Mouse (Mus musculus) liver, embryonic 12.5 days (tissue): ENCODE measurements around the gene Fnip2. TPM values are rescaled to one million over a fixed set of nuclear protein-coding genes. Genes with fewer than 3 reads are reported as not detected.

Experiments
- ATAC-seq: fragments of 200-750 bp; cut with Nextera tagmentation; 2 replicates; pipeline ENCODE4 v1.8.0; 2017; ENCODE audit warnings: moderate number of reproducible peaks, mild to moderate bottlenecking, moderate library complexity
- H3K27ac ChIP-seq: fragments of 300-500 bp; sonication (generic); 2 replicates; pipeline ENCODE4 v1.5.1; 2016; ENCODE audit warnings: mild to moderate bottlenecking
- H3K27me3 ChIP-seq: fragments of 300-500 bp; sonication (generic); replicated peaks from 2 replicates; pipeline ENCODE4 v1.6.1; 2016; ENCODE audit warnings: mild to moderate bottlenecking, moderate library complexity
- H3K36me3 ChIP-seq: fragments of 300-500 bp; sonication (generic); 2 replicates; pipeline ENCODE4 v1.6.1; 2016; ENCODE audit warnings: mild to moderate bottlenecking, moderate library complexity
- H3K4me1 ChIP-seq: fragments of 300-500 bp; sonication (generic); 2 replicates; pipeline ENCODE4 v1.6.1; 2016
- H3K4me2 ChIP-seq: fragments of 300-500 bp; sonication (generic); 2 replicates; pipeline ENCODE4 v1.6.1; 2016; ENCODE audit warnings: mild to moderate bottlenecking, moderate library complexity
- H3K4me3 ChIP-seq: fragments of 300-500 bp; sonication (generic); 2 replicates; pipeline ENCODE4 v1.5.1; 2016; ENCODE audit warnings: mild to moderate bottlenecking, moderate library complexity
- H3K9ac ChIP-seq: fragments of 300-500 bp; sonication (generic); 2 replicates; pipeline ENCODE4 v1.6.1; 2016; ENCODE audit warnings: mild to moderate bottlenecking, moderate library complexity
- H3K9me3 ChIP-seq: fragments of 300-500 bp; sonication (generic); replicated peaks from 2 replicates; pipeline ENCODE4 v1.6.1; 2016; ENCODE audit warnings: mild to moderate bottlenecking, moderate library complexity
- WGBS: fragments of 180-500 bp; shearing (Covaris S2); methylation state at CpG from one replicate; pipeline ENCODE4 v1.1.7; 2016; ENCODE audit not compliant: insufficient replicate concordance; 5-methylcytosine and 5-hydroxymethylcytosine counted together
- polyA plus RNA-seq: library from polyadenylated mRNA; unstranded; fragments of >200 nt; fragmentation: Nextera tagmentation; extraction: Ambion mirVana; gene quantifications from 2 replicates; pipeline ENCODE4 v1.2.1, GENCODE M21; 2016

Fnip2 gene
- polyA plus RNA-seq, 1 experiment from 2014 or later = 8.3 TPM

GRCm38 (mm10) chr3:79539124-79539523, 28.5 kb downstream of the Fnip2 start:
- no peak for ATAC-seq
- H3K27ac ChIP-seq = peak overlapping the region; percentile 72

GRCm38 (mm10) chr3:79538342-79538741, 29.3 kb downstream of the Fnip2 start:
- Histone ChIP-seq H3K9me3 (no peaks in the 10 kb centered on the region), H3K4me3 (no peak overlapping the region), H3K27me3 (no peaks in the 10 kb centered on the region), H3K4me1 (peaks cover 56% of the 10 kb centered on the region), H3K9ac (no peak overlapping the region), H3K36me3 (peaks cover under 1% of the 10 kb centered on the region; the same call in 1 of the 2 replicates), H3K27ac (peak overlapping the region; percentile 72), H3K4me2 (peak overlapping the region; percentile 22)
- ATAC-seq = peak; percentile 77
- 10% methylated on average over 3 of the region's 3 CpGs for WGBS

More at GRCm38 (mm10) chr3:79539124-79539523, 28.5 kb downstream of the Fnip2 start:
- Histone ChIP-seq H3K4me1 (peaks cover 64% of the 10 kb centered on the region), H3K4me2 (peak overlapping the region; percentile 16; the same call in 1 of the 2 replicates), H3K9ac (no peak overlapping the region), H3K36me3 (peaks cover 8% of the 10 kb centered on the region), H3K4me3 (no peak overlapping the region), H3K27me3 (no peaks in the 10 kb centered on the region), H3K9me3 (no peaks in the 10 kb centered on the region)
- 79% methylated on average over 3 of the region's 3 CpGs for WGBS

- Histone ChIP-seq H3K4me2 (peak overlapping the region; percentile 22), H3K9ac (no peak overlapping the region), H3K36me3 (no peaks in the 10 kb centered on the region), H3K4me1 (peaks cover 50% of the 10 kb centered on the region), H3K4me3 (no peak overlapping the region), H3K27ac (peak overlapping the region; percentile 72), H3K9me3 (no peaks in the 10 kb centered on the region), H3K27me3 (no peaks in the 10 kb centered on the region)
- ATAC-seq = no peak
- WGBS = 57% methylated on average over 3 of the region's 3 CpGs
Measured at GRCm38 (mm10) chr3:79537626-79538203, 29.9 kb downstream of the Fnip2 start.

GRCm38 (mm10) chr3:79537023-79537422, 30.6 kb downstream of the Fnip2 start:
- no peaks in the 10 kb centered on the region for H3K36me3 ChIP-seq
- H3K27me3 ChIP-seq = no peaks in the 10 kb centered on the region
- WGBS = 44% methylated on average over 7 of the region's 7 CpGs
- no peaks in the 10 kb centered on the region for H3K9me3 ChIP-seq
- no peak for ATAC-seq
- no peak overlapping the region for H3K4me3 ChIP-seq
- no peak overlapping the region for H3K4me2 ChIP-seq
- peaks cover 47% of the 10 kb centered on the region for H3K4me1 ChIP-seq
- H3K9ac ChIP-seq = no peak overlapping the region
- H3K27ac ChIP-seq = peak overlapping the region; percentile 72; the same call in 1 of the 2 replicates

- Histone ChIP-seq H3K4me1 (peaks cover 66% of the 10 kb centered on the region), H3K27ac (no peak overlapping the region)
Measured at GRCm38 (mm10) chr3:79531581-79532271, 35.9 kb downstream of the Fnip2 start.

GRCm38 (mm10) chr3:79529499-79530096, 38.0 kb downstream of the Fnip2 start:
- 46% methylated on average over 6 of the region's 6 CpGs for WGBS

More at GRCm38 (mm10) chr3:79531581-79532271, 35.9 kb downstream of the Fnip2 start:
- Histone ChIP-seq H3K9ac (no peak overlapping the region), H3K36me3 (0 out of 2 replicates have a peak, but pooled peaks cover 3% of the 10 kb centered on the region), H3K4me2 (no peak overlapping the region), H3K4me3 (no peak overlapping the region), H3K27me3 (no peaks in the 10 kb centered on the region), H3K9me3 (no peaks in the 10 kb centered on the region)
- ATAC-seq = no peak
- WGBS = 34% methylated on average over 9 of the region's 9 CpGs

GRCm38 (mm10) chr3:79528451-79528850, 39.1 kb downstream of the Fnip2 start:
- no peak for ATAC-seq
- Histone ChIP-seq H3K36me3 (0 out of 2 replicates have a peak, but pooled peaks cover 3% of the 10 kb centered on the region), H3K4me2 (0 out of 2 replicates have a peak overlapping the region, but pooled peaks have one; percentile 24), H3K27ac (peak overlapping the region; percentile 52; the same call in 1 of the 2 replicates), H3K27me3 (no peaks in the 10 kb centered on the region), H3K4me1 (peaks cover 67% of the 10 kb centered on the region), H3K9ac (peak overlapping the region; percentile 15; the same call in 1 of the 2 replicates), H3K4me3 (no peak overlapping the region), H3K9me3 (no peaks in the 10 kb centered on the region)
- WGBS = 28% methylated on average over 8 of the region's 8 CpGs

More at GRCm38 (mm10) chr3:79529499-79530096, 38.0 kb downstream of the Fnip2 start:
- Histone ChIP-seq H3K36me3 (0 out of 2 replicates have a peak, but pooled peaks cover 3% of the 10 kb centered on the region), H3K9ac (no peak overlapping the region), H3K4me1 (peaks cover 58% of the 10 kb centered on the region), H3K27ac (peak overlapping the region; percentile 55; the same call in 1 of the 2 replicates), H3K9me3 (no peaks in the 10 kb centered on the region), H3K4me2 (no peak overlapping the region), H3K4me3 (no peak overlapping the region), H3K27me3 (no peaks in the 10 kb centered on the region)
- ATAC-seq = peak; percentile 78

- Histone ChIP-seq H3K36me3 (0 out of 2 replicates have a peak, but pooled peaks cover 3% of the 10 kb centered on the region), H3K27me3 (no peaks in the 10 kb centered on the region), H3K9me3 (no peaks in the 10 kb centered on the region), H3K27ac (0 out of 2 replicates have a peak overlapping the region, but pooled peaks have one; percentile 9), H3K4me2 (0 out of 2 replicates have a peak overlapping the region, but pooled peaks have one; percentile 24), H3K9ac (no peak overlapping the region), H3K4me3 (no peak overlapping the region), H3K4me1 (peaks cover 67% of the 10 kb centered on the region)
- WGBS = 62% methylated on average over 8 of the region's 8 CpGs
- no peak for ATAC-seq
Measured at GRCm38 (mm10) chr3:79527921-79528320, 39.7 kb downstream of the Fnip2 start.

GRCm38 (mm10) chr3:79527521-79527920, 40.1 kb downstream of the Fnip2 start:
- no peak for ATAC-seq
- 89% methylated on average over 3 of the region's 3 CpGs for WGBS
- H3K4me3 ChIP-seq = no peak overlapping the region
- 0 out of 2 replicates have a peak overlapping the region, but pooled peaks have one; percentile 9 for H3K27ac ChIP-seq
- peaks cover 67% of the 10 kb centered on the region for H3K4me1 ChIP-seq
- no peak overlapping the region for H3K9ac ChIP-seq
- no peaks in the 10 kb centered on the region for H3K9me3 ChIP-seq
- 0 out of 2 replicates have a peak, but pooled peaks cover 3% of the 10 kb centered on the region for H3K36me3 ChIP-seq
- H3K4me2 ChIP-seq = no peak overlapping the region
- H3K27me3 ChIP-seq = no peaks in the 10 kb centered on the region

- Histone ChIP-seq H3K27me3 (no peaks in the 10 kb centered on the region), H3K4me2 (no peak overlapping the region), H3K27ac (no peak overlapping the region), H3K36me3 (0 out of 2 replicates have a peak, but pooled peaks cover under 1% of the 10 kb centered on the region), H3K9me3 (no peaks in the 10 kb centered on the region), H3K9ac (no peak overlapping the region), H3K4me3 (no peak overlapping the region), H3K4me1 (peaks cover 56% of the 10 kb centered on the region)
- 83% methylated on average over 4 of the region's 4 CpGs for WGBS
- ATAC-seq = no peak
Measured at GRCm38 (mm10) chr3:79523349-79523748, 44.2 kb downstream of the Fnip2 start.

- Histone ChIP-seq H3K27me3 (no peaks in the 10 kb centered on the region), H3K9ac (no peak overlapping the region), H3K36me3 (peaks cover 31% of the 10 kb centered on the region), H3K9me3 (no peaks in the 10 kb centered on the region), H3K4me3 (no peak overlapping the region), H3K4me1 (peaks cover 58% of the 10 kb centered on the region), H3K4me2 (peak overlapping the region; percentile 43), H3K27ac (no peak overlapping the region)
- no peak; the same call in 1 of the 2 replicates for ATAC-seq
- WGBS = 49% methylated on average over 9 of the region's 9 CpGs
Measured at GRCm38 (mm10) chr3:79519862-79520261, 47.7 kb downstream of the Fnip2 start.
